Mouse (Mus musculus) heart, postnatal 10 days (tissue): ENCODE measurements around the gene Anxa6. TPM values are rescaled to one million over a fixed set of nuclear protein-coding genes. Genes with fewer than 3 reads are reported as not detected.

Source experiments
- DNase-seq, 2 experiments: peaks; one replicate each; pipeline ENCODE4 v3.0.0; 2021
- intact Hi-C: fragments of 180-260 bp; cut with DNase I; formaldehyde crosslinking; loops from one replicate; pipeline ENCODE4 v1.15.1; 2025
- total RNA-seq, 2 experiments: library from RNA; stranded (reverse); gene quantifications; 2 replicates each; pipeline ENCODE4 v1.2.3; 2021

Anxa6 gene
- total RNA-seq, 2 experiments from 2014 or later = 319 to 333 TPM

GRCm38 (mm10) chr11:55004970-55005502 lies 28.2 kb downstream of the Anxa6 start:
- no peak for DNase-seq
- intact Hi-C loops = no loop called here

- peak; percentile 44 to 47 for DNase-seq
- intact Hi-C loops = loop anchor here (1.0 to 2.0 kb wide), 3 partner anchors 14 to 88 kb away; no protein-coding TSS in a partner anchor
These were observed 34.5 kb downstream of the Anxa6 start for GRCm38 (mm10) chr11:54998708-54999107.

GRCm38 (mm10) chr11:54998284-54998683 lies 35.0 kb downstream of the Anxa6 start:
- peak; percentile 75 to 81 for DNase-seq
- intact Hi-C loops = loop anchor here (1.0 to 2.0 kb wide), 3 partner anchors 15 to 89 kb away; no protein-coding TSS in a partner anchor

- intact Hi-C loops = no loop called here
- no peak for DNase-seq
These were observed 37.1 kb downstream of the Anxa6 start for GRCm38 (mm10) chr11:54996176-54996575.

- DNase-seq = no peak
- intact Hi-C loops = loop anchor here (5.0 kb wide), 1 partner anchor 167 kb away; no protein-coding TSS in a partner anchor
These were observed 43.3 kb downstream of the Anxa6 start for GRCm38 (mm10) chr11:54989920-54990319.

GRCm38 (mm10) chr11:54988754-54989349 lies 44.4 kb downstream of the Anxa6 start:
- intact Hi-C loops = loop anchor here (5.0 kb wide), 1 partner anchor 168 kb away; no protein-coding TSS in a partner anchor
- DNase-seq = no peak

- intact Hi-C loops = loop anchor here (5.0 kb wide), 1 partner anchor 169 kb away; no protein-coding TSS in a partner anchor
- peak in 1 of 2 experiments; percentile 64 for DNase-seq
These were observed 45.3 kb downstream of the Anxa6 start for GRCm38 (mm10) chr11:54987974-54988373.

- intact Hi-C loops = loop anchor here (2.0 to 5.0 kb wide), 2 partner anchors 106 to 172 kb away; no protein-coding TSS in a partner anchor
- no peak for DNase-seq
These were observed 48.2 kb downstream of the Anxa6 start for GRCm38 (mm10) chr11:54985086-54985485.

- no peak for DNase-seq
- intact Hi-C loops = loop anchor here (1.0 to 2.0 kb wide), 2 partner anchors 53 to 106 kb away; no protein-coding TSS in a partner anchor
These were observed 48.7 kb downstream of the Anxa6 start for GRCm38 (mm10) chr11:54984581-54984980.

- intact Hi-C loops = loop anchor here (1.0 to 2.0 kb wide), 2 partner anchors 53 to 105 kb away; no protein-coding TSS in a partner anchor
- DNase-seq = peak; percentile 81 to 88
These were observed 49.2 kb downstream of the Anxa6 start for GRCm38 (mm10) chr11:54984085-54984484.

- intact Hi-C loops = no loop called here
- DNase-seq = no peak
These were observed 50.7 kb downstream of the Anxa6 start for GRCm38 (mm10) chr11:54982520-54982919.

GRCm38 (mm10) chr11:54981630-54982029 lies 51.6 kb downstream of the Anxa6 start:
- no peak for DNase-seq
- intact Hi-C loops = no loop called here

GRCm38 (mm10) chr11:54977385-54977937 lies 55.8 kb downstream of the Anxa6 start:
- intact Hi-C loops = no loop called here
- no peak for DNase-seq

GRCm38 (mm10) chr11:54976351-54976750 lies 56.9 kb downstream of the Anxa6 start:
- intact Hi-C loops = no loop called here
- no peak for DNase-seq

- intact Hi-C loops = no loop called here
- no peak for DNase-seq
These were observed 57.5 kb downstream of the Anxa6 start for GRCm38 (mm10) chr11:54975756-54976155.

- no peak for DNase-seq
- intact Hi-C loops = no loop called here
These were observed 57.9 kb downstream of the Anxa6 start for GRCm38 (mm10) chr11:54975340-54975739.

- no peak for DNase-seq
- intact Hi-C loops = no loop called here
These were observed 58.6 kb downstream of the Anxa6 start for GRCm38 (mm10) chr11:54974639-54975038.

GRCm38 (mm10) chr11:54973481-54974212 lies 59.6 kb downstream of the Anxa6 start:
- peak; percentile 61 to 70 for DNase-seq
- intact Hi-C loops = no loop called here

- intact Hi-C loops = no loop called here
- DNase-seq = no peak
These were observed 60.5 kb downstream of the Anxa6 start for GRCm38 (mm10) chr11:54972789-54973188.

- DNase-seq = no peak
- intact Hi-C loops = no loop called here
These were observed 61.1 kb downstream of the Anxa6 start for GRCm38 (mm10) chr11:54972049-54972723.
